Mouse (Mus musculus): ENCODE results near the gene Gm3099. TPM values are rescaled to one million over a fixed set of nuclear protein-coding genes. Genes with fewer than 3 reads are reported as not detected.
"Not testable (repeated sequence)": the region's sequence is repeated elsewhere in the genome, so short reads cannot be mapped to it uniquely, and the experiment has no call there.

Gene Gm3099
- not detected in 2 replicates for polyA plus RNA-seq (2016; fragmentation: Nextera tagmentation; extraction: Ambion mirVana)

DNA sequence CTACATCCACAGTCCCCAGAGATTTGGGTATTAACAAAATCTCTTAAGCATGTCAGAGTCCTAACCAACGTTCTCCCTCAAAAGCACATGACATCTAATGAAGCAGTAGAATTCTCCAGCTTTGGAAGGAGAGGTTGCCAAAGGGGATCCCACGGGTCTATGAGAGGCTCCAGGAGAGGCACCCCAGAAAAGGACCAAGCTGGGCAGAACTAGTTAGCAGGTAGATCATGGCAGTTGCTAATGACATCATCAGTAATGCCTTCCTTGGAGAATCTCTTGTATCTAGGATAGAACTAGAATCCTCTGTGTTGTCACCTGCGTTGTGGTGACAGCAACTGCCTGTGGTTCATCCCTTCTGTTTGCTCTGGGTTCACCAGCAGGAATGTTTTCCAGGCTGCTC lies at the start of gene Gm3099:
Gm3099 (plus strand) TSS at position 301 of the 400 bp plus-strand sequence.
- not testable (repeated sequence) for H3K4me2 ChIP-seq (replicated peaks); H3K9ac ChIP-seq (replicated peaks); H3K4me1 ChIP-seq; H3K27me3 ChIP-seq; H3K4me3 ChIP-seq; ATAC-seq (ENCODE audit: low FRiP score, low read depth); H3K36me3 ChIP-seq; H3K9me3 ChIP-seq; H3K27ac ChIP-seq (replicated peaks)
- 75% methylated on average over 1 of the region's 3 CpGs for WGBS

DNA sequence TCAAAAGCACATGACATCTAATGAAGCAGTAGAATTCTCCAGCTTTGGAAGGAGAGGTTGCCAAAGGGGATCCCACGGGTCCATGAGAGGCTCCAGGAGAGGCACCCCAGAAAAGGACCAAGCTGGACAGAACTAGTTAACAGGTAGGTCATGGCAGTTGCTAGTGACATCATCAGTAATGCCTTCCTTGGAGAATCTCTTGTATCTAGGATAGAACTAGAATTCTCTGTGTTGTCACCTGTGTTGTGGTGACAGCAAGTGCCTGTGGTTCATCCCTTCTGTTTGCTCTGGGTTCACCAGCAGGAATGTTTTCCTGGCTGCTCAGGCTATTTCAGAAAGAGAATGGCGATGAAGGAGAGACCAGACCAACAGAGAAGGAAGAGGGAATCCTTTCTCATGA lies 34.9 kb upstream of the Gm3099 start, which contains the start of gene Gm3095:
Gm3095 (plus strand) TSS at position 301 of the 400 bp plus-strand sequence.
- H3K27me3 ChIP-seq; H3K9me3 ChIP-seq; ATAC-seq (ENCODE audit: low FRiP score, low read depth); H3K9ac ChIP-seq (replicated peaks); H3K27ac ChIP-seq (replicated peaks); H3K4me2 ChIP-seq (replicated peaks); H3K36me3 ChIP-seq; H3K4me1 ChIP-seq; H3K4me3 ChIP-seq: not testable (repeated sequence)
- no CpG with 5 or more reads among the region's 2 CpGs for WGBS

DNA sequence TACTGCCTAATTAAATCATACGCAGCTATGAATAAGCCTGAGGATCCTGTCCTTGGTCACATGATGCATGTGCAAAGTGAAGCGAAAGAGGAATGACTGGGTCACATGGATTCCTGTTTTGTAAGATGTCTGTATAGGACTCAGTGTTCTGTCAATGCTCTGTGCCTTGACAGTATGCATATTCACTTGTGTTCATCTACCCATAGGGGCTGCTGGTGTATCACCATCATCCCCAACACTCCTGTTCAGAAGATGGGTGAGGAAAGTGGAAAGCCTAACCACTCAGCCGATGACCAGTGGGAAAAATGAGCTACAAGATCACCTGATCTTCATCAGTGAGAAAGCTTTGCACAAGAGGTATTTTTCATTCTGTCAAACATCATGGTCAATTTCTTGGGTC lies 25.4 kb downstream of the Gm3099 start, which contains the start of gene Gm5796:
Gm5796 (plus strand) TSS at position 301 of the 400 bp plus-strand sequence.
- WGBS = 100% methylated on average over 1 of the region's 3 CpGs
- not testable (repeated sequence) for H3K4me3 ChIP-seq; H3K4me1 ChIP-seq; H3K27me3 ChIP-seq; H3K9ac ChIP-seq (replicated peaks); H3K36me3 ChIP-seq; ATAC-seq (ENCODE audit: low FRiP score, low read depth); H3K27ac ChIP-seq (replicated peaks); H3K9me3 ChIP-seq; H3K4me2 ChIP-seq (replicated peaks)

Other genes starting within 250 kb of the Gm3099 start
- 0.63 and 1.1 TPM in 2 replicates for gene Gm3002, start 188.3 kb upstream of the Gm3099 start, polyA plus RNA-seq (2016; fragmentation: Nextera tagmentation; extraction: Ambion mirVana)
- 0.33 TPM in 1 of 2 replicates, not detected in the other for gene Gm3033, start 152.1 kb upstream of the Gm3099 start, polyA plus RNA-seq (2016; fragmentation: Nextera tagmentation; extraction: Ambion mirVana)
- gene Gm2916, start 114.2 kb upstream of the Gm3099 start, polyA plus RNA-seq (2016; fragmentation: Nextera tagmentation; extraction: Ambion mirVana) = not detected in 2 replicates
- gene Gm3029, start 66.6 kb upstream of the Gm3099 start, polyA plus RNA-seq (2016; fragmentation: Nextera tagmentation; extraction: Ambion mirVana) = not detected in 2 replicates
- gene Gm3095, start 34.8 kb upstream of the Gm3099 start, polyA plus RNA-seq (2016; fragmentation: Nextera tagmentation; extraction: Ambion mirVana) = 0.15 and 0.46 TPM in 2 replicates
- gene Gm5796, start 25.5 kb downstream of the Gm3099 start, polyA plus RNA-seq (2016; fragmentation: Nextera tagmentation; extraction: Ambion mirVana) = 0.55 and 1.1 TPM in 2 replicates
- gene Gm3115, start 85.7 kb downstream of the Gm3099 start, polyA plus RNA-seq (2016; fragmentation: Nextera tagmentation; extraction: Ambion mirVana) = not detected in 2 replicates
- gene Gm8108, start 112.1 kb downstream of the Gm3099 start, polyA plus RNA-seq (2016; fragmentation: Nextera tagmentation; extraction: Ambion mirVana) = 0.33 and 1.2 TPM in 2 replicates
- not detected in 2 replicates for gene Gm3127, start 166.6 kb downstream of the Gm3099 start, polyA plus RNA-seq (2016; fragmentation: Nextera tagmentation; extraction: Ambion mirVana)
- 1.2 and 1.6 TPM in 2 replicates for gene Gm2974, start 184.2 kb downstream of the Gm3099 start, polyA plus RNA-seq (2016; fragmentation: Nextera tagmentation; extraction: Ambion mirVana)